Mouse (Mus musculus) spleen, adult 18-20 months (tissue): ENCODE results near the gene 4430402I18Rik.
A peak's percentile ranks its signal among the peaks of the same experiment; 100 is the strongest.

Experiments
- DNase-seq, 2 experiments: peaks; one replicate each; pipeline ENCODE4 v3.0.0; 2022; ENCODE audit warnings: mixed read lengths in 2 of 2

The 4430402I18Rik gene

DNA sequence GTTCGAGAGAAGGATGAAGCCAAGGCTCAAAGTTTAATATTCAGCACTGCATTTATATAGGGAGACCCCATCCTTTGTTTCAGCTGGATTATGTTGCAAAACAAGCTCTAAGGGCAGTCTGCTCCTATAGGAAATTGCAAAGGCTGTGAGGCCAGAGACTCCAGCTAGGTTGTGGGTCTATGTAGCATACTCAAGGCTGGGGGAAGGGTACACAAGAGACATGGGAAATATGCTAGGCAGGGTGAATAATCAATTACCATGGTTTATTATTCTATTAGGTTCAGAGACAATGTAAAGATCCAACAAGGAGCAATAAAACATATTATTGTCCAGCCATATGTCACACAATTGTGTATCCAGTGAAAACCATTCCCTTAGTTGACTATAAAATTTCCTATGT is 75.7 kb downstream of the 4430402I18Rik start:
- no peak for DNase-seq

DNA sequence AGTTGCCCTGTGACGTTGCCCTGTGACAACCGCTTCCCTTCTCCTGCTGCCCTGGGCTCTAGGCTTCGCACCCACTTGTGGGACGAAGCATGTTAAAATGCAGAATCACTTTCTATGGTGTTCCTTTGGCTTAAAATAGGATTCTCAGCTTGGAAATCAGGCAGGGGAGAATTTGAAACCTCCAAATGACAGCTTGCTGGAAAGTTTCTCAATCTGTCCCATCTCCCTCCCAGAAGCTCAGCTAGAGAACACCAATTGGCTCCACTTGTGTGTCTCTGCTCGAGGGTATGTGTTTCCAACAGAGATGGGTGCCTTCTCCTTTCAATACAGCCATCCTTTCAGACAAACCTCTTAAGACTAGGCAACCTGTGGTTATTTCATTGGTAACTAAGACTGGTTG is 76.4 kb downstream of the 4430402I18Rik start:
- DNase-seq: no peak

DNA sequence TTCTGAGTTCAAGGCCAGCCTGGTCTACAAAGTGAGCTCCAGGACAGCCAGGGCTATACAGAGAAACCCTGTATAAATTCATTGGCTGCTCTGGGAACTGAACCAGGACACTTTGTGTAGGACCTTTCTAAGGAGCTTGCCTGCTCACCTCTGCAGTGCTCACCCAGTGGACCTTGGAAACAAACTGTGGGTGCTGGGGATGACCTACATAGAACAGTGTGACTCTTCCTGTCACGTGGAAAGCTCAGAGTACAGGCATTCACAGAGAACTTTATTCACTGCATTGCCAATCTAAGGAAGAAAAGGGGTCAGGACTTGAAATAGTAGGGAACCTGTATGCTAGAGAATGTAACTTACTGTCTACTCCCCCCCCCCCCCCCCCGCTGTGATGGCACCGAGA is 78.3 kb downstream of the 4430402I18Rik start:
- DNase-seq: no peak

DNA sequence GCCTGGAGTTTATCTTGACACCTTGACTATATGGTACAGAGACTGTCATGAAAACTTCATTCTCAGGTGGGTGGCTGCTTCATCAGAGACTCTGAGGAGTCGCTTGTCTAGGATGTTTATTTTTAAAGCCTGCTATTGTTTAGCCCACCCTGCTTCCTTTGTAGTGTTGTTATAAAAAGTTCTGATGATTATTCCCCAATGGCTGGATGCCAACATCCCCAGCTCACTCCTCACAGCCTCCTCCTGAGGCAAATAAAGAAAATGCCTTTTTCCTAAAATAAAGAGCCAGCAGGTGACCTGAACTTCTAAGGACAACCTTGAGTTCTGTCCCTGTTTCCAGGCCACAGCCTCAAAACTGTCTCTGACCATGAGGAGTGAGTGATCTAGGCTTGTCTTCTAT is 79.1 kb downstream of the 4430402I18Rik start:
- no peak for DNase-seq

DNA sequence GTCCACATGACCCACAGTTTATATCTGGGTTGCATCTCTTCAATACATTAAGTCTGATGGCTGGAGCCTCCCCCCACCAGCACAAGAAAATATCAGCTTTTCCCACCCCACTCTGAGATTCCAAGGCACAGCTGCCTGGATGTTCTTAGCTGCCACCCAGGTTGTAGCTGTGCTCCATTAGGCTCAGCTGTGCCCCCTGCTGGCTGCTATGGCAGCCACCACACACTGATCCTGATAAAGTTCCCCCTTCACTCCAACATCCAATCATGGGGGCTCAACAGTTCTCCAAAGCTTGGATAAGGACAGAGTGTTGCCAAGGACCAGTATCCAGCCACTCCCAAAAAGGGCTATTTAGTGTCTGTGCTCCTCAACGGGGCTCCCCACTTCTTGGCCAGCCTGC is 84.5 kb downstream of the 4430402I18Rik start:
- peak in 1 of 2 experiments; percentile 18 for DNase-seq

DNA sequence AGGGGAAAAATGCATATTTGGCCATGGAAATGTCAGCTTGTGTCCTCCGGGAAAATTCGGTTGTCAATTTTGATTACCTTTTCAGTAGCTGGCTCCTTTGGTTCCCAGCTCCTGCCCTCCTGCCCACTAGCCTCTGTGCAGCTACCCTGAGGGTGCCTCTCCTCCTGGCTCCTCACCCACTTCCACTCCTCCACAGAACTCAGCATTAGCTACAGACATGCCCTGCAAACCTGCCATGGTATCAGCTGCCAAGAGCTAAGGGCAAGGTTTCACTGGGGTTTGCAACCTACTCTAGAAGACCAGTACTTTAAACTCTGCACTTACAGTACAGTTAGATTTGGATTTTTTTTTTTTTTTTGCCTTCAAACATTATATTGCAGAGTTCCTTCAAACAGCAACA is 88.1 kb downstream of the 4430402I18Rik start:
- DNase-seq: no peak

DNA sequence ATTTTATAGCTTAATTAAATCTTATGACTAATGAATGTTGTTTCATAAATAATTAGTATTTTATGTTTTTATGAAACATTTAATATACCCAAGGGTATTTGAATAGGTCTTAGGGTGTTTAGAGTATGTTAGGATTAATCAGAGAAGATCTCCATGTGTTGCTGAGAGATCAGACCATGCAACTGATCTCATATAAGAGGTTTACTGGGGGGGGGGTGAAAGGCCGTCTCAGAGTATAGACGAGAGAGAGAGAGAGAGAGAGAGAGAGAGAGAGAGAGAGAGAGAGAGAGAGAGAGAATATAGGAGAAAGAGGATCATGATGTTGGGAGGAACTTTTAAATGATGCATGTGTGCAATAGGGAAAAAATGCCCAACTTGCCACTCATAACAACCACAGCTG is 97.2 kb downstream of the 4430402I18Rik start:
- DNase-seq: no peak

DNA sequence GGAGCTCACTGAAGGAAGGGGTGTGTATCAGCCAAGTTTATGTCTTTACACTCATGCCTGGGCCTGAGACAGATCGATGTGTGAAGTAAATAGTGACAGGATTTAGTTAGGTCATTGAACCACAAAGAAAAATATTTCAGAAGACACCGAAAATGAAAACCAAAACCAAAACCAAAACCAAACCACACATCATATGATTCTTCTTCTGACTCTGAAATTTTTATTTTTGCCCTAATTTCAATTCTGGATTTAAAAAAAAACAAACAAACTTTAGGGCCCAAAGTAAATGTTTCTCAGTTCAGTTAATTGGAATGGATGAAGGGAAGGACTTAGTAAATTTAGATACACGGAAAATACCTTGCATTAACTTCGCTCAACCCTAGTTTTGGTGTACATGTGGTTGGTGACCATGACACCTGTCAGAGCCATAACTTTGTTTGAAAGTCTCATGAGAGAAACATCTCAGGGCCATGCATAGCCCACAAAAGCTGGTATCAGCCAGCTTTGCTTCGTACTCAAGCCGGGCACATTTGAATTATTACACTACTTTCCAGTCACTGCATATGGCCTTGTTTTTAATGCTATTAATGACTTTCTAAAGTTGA is 98.2 kb downstream of the 4430402I18Rik start:
- no peak for DNase-seq

DNA sequence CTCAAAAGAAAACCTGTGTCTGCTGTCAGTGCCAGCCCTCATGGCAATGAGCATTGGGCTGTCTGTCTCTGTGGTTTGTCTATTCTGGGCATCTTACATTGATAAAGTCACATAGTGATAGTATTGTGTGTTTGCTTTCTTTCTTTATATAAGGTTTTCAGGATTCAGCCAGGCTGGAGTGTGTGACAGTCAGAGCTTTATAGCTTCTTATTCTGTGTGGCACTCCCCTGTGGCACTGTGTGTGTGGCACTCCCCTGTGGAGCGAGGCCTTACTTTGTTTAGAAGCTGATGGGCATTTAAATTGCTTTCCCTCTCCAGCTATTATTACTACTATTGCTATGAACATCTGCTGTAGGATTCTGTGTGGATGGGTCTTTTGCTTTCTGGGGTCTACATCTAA is 102.1 kb downstream of the 4430402I18Rik start:
- no peak for DNase-seq

DNA sequence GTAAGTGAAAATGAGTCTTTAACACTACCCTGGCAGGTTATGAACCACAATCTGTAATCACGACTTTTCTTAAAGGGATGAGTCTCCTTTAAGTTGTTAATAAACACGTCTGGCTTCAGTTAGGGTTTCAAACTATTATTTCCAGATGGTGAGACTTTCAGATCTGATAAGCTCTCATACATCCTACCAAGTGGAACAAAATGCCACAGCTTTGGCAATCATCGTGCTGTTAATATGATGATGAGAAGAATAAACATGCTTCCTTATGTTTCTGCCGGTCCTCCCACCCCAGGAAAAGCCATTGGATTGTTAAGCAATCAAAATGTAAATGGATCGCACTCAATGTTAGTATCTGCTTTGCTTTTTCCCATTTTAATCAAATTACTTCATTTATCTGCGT is 102.6 kb downstream of the 4430402I18Rik start:
- no peak for DNase-seq

DNA sequence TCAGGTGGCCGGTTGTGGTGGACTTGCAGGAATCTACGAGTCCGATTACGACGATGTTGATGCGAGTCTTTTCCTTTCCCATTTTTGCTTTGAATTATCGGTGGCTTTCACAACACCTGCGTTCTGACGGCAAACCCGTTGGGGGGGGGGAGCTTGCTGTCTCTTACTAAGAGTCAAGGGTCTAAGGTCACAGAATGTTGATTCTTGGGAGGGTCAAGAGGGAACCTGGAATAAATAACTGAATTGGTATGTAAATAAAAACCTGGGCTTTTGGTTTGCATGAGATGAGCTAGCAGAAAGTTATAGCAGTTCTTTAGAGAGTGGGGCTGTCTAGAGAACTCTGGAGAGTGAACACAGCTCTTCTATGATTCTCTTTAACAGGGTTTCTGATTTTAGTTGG is 104.0 kb downstream of the 4430402I18Rik start:
- no peak for DNase-seq

DNA sequence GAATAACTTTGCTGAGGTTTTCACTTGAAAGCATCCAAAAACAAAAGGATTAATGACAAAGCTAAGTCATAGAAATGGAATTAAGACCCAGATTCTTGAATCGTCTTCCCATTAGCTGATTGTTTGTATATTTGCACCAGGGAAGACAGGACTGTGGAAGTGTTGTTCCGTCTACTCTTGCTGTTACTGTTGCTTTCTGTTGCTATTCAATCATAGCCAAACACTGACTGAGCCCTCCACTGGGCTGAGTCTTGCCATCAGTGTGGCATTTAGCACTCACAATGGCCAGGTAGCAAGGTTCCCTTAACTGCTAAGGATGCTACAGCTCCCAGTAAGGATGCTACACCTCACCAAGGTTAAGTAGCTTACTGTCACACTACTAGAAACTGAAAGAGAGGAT is 107.4 kb downstream of the 4430402I18Rik start:
- DNase-seq: no peak

DNA sequence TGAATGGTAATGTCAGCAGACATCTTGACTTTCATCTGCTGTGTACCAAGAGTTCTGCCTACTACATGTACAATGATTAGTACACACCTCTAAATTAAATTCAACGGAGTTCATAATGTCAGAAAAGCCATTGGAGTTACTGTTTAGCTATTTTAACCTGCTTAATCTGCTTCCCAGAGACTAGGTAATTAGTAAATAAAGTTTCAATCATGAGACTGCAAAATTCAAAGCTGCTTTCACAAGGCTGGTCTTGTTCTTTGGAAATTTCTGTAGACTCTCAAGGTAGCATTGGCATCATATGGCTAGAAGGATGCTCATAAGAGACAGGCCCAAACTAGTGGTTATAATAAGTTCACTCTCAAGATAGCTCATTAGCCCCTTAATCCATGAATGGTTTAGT is 112.8 kb downstream of the 4430402I18Rik start:
- DNase-seq: no peak

DNA sequence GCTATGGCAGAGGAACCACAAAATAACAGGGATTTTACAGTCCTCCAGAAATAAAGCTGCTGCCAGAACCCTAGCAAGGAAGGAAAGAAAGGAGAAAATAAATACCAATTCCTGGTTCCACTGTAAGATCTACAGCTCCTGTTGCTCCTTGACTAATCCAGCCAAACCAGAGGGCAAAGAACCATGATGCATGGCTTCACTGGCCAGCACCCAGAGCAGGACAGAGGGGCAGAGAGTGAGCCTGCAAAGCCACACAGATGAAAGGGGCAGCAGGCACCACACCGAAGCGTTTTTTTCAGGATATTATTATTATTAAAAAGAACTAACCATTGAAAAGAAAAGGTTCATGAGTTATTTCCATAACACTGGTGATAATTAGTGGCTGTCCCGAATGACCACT is 115.6 kb downstream of the 4430402I18Rik start:
- DNase-seq: no peak

DNA sequence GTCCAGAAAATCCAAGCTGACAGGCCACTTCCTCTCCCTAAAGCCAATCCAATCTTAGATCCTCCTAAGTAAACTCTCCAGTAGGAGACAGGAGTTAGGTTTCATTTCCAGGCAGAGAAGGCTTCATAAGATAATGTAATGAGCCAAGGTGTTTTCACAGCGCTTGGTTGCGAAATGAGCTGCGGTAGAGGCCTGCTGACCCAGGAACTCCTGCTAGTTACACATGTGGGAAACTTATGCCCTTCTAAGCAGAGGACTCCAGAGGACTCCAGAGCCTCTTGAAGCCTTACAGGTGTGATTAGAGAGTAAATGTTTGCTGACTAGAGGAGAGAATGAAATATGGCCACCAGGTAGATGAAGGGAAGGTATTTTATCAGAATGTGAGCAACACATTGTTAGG is 117.1 kb downstream of the 4430402I18Rik start:
- DNase-seq: no peak

DNA sequence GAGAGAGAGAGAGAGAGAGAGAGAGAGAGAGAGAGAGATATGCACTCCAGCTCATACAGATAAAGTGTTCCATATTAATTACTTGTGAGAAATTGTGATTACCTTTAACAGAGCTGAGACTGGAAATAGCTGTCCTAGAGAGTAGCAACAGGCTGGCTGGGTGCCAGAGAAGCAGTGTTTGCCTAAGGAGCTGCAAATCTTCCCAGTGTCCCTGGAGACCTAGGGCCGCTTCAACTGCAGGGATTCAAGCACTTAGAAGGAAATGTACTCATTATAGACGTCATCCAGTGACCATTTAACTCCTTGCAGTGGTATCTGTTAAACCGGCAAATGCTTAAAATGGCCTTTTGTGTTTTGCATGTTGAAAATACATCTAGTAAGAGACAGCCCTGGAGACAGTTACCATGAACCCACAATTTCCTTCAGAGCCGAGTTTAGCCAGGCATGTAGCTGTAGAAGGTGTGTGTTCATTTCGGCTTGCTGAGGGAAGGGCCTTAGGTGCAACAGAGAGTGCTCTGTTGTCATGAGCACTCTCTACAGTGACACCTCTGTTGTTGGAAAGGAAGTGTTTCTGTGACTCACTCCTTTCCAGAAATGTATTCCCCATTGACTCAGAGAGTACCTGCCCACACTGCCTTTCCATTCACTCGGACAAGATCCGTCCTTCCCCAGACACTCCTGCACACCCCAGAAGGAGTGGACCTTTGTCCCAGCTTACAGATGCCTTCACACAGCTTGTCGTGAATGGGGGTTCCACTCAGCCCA is 122.5 kb downstream of the 4430402I18Rik start:
- no peak for DNase-seq
